Mouse (Mus musculus) CD4-positive, CD25-positive, alpha-beta regulatory T cell, adult 2 months (primary cell): ENCODE data around the gene Gm11111.

ENCODE experiments used
- DNase-seq: peaks from one replicate; pipeline ENCODE4 v3.0.0-alpha.2; 2012; ENCODE audit warnings: low read depth, low spot score

The Gm11111 gene

GRCm38 (mm10) chr5:98582051-98582450, 29.6 kb downstream of the Gm11111 start:
- DNase-seq, result no peak

GRCm38 (mm10) chr5:98585915-98586314, 33.4 kb downstream of the Gm11111 start:
- DNase-seq, result no peak
